Mouse (Mus musculus): ENCODE measurements around the gene C1rl.

Gene C1rl

GRCm38 (mm10) chr6:124492842-124493561, at the start of gene C1rl:
Gene C1rl, plus strand, starts transcription at chr6:124493113.
- peak; percentile 91 to 97 for DNase-seq (ENCODE audit: inconsistent age in 2 of 2, low spot score in 1 of 2)

GRCm38 (mm10) chr6:124443338-124443737, 49.6 kb upstream of the C1rl start:
- DNase-seq (ENCODE audit: inconsistent age in 2 of 2, low spot score in 1 of 2), result no peak

- no peak for DNase-seq (ENCODE audit: inconsistent age in 2 of 2, low spot score in 1 of 2)
Observed at GRCm38 (mm10) chr6:124446024-124446423, 46.9 kb upstream of the C1rl start.

- DNase-seq (ENCODE audit: inconsistent age in 2 of 2, low spot score in 1 of 2), result peak; percentile 59 to 78
Observed at GRCm38 (mm10) chr6:124446459-124446858, 46.5 kb upstream of the C1rl start.

GRCm38 (mm10) chr6:124447356-124447755, 45.6 kb upstream of the C1rl start:
- no peak for DNase-seq (ENCODE audit: inconsistent age in 2 of 2, low spot score in 1 of 2)

GRCm38 (mm10) chr6:124448186-124448852, 44.6 kb upstream of the C1rl start:
- peak in 1 of 2 experiments; percentile 66 for DNase-seq (ENCODE audit: inconsistent age in 2 of 2, low spot score in 1 of 2)

GRCm38 (mm10) chr6:124448959-124449667, 43.8 kb upstream of the C1rl start:
- peak in 1 of 2 experiments; percentile 63 for DNase-seq (ENCODE audit: inconsistent age in 2 of 2, low spot score in 1 of 2)

GRCm38 (mm10) chr6:124449668-124450383, 43.1 kb upstream of the C1rl start:
- DNase-seq (ENCODE audit: inconsistent age in 2 of 2, low spot score in 1 of 2), result peak in 1 of 2 experiments; percentile 50

- DNase-seq (ENCODE audit: inconsistent age in 2 of 2, low spot score in 1 of 2), result peak in 1 of 2 experiments; percentile 55
Observed at GRCm38 (mm10) chr6:124451995-124452394, 40.9 kb upstream of the C1rl start.

- peak in 1 of 2 experiments; percentile 73 for DNase-seq (ENCODE audit: inconsistent age in 2 of 2, low spot score in 1 of 2)
Observed at GRCm38 (mm10) chr6:124453756-124454155, 39.2 kb upstream of the C1rl start.

- DNase-seq (ENCODE audit: inconsistent age in 2 of 2, low spot score in 1 of 2), result no peak
Observed at GRCm38 (mm10) chr6:124456243-124456642, 36.7 kb upstream of the C1rl start.

- DNase-seq (ENCODE audit: inconsistent age in 2 of 2, low spot score in 1 of 2), result no peak
Observed at GRCm38 (mm10) chr6:124457827-124458226, 35.1 kb upstream of the C1rl start.

GRCm38 (mm10) chr6:124458505-124458904, 34.4 kb upstream of the C1rl start:
- DNase-seq (ENCODE audit: inconsistent age in 2 of 2, low spot score in 1 of 2), result no peak

GRCm38 (mm10) chr6:124459388-124459787, 33.5 kb upstream of the C1rl start:
- DNase-seq (ENCODE audit: inconsistent age in 2 of 2, low spot score in 1 of 2), result no peak

GRCm38 (mm10) chr6:124463881-124464291, 29.0 kb upstream of the C1rl start:
- DNase-seq (ENCODE audit: inconsistent age in 2 of 2, low spot score in 1 of 2), result no peak

- DNase-seq (ENCODE audit: inconsistent age in 2 of 2, low spot score in 1 of 2), result peak; percentile 88 to 95
Observed at GRCm38 (mm10) chr6:124464305-124465271, 28.3 kb upstream of the C1rl start, which contains the start of gene Clstn3. Gene Clstn3, minus strand, starts transcription at chr6:124464794.

- peak in 1 of 2 experiments; percentile 33 for DNase-seq (ENCODE audit: inconsistent age in 2 of 2, low spot score in 1 of 2)
Observed at GRCm38 (mm10) chr6:124465299-124465698, 27.6 kb upstream of the C1rl start.

- no peak for DNase-seq (ENCODE audit: inconsistent age in 2 of 2, low spot score in 1 of 2)
Observed at GRCm38 (mm10) chr6:124465729-124466128, 27.2 kb upstream of the C1rl start.

- peak; percentile 62 to 85 for DNase-seq (ENCODE audit: inconsistent age in 2 of 2, low spot score in 1 of 2)
Observed at GRCm38 (mm10) chr6:124471121-124471520, 21.8 kb upstream of the C1rl start.
